Mouse (Mus musculus) heart, embryonic 16.5 days (tissue): ENCODE measurements around the gene Oxnad1. TPM values are rescaled to one million over a fixed set of nuclear protein-coding genes. Genes with fewer than 3 reads are reported as not detected.

ENCODE experiments used
- ATAC-seq: fragments of 200-750 bp; cut with Nextera tagmentation; replicated peaks from 2 replicates; pipeline ENCODE4 v1.8.0; 2017; ENCODE audit warnings: moderate number of reproducible peaks; ENCODE audit not compliant: insufficient read depth, low FRiP score; ENCODE audit errors: extremely low read depth
- H3K27ac ChIP-seq: fragments of 300-500 bp; sonication (generic); 2 replicates; pipeline ENCODE4 v1.5.1; 2014; ENCODE audit warnings: mild to moderate bottlenecking, low read length, control low read depth, moderate library complexity
- H3K27me3 ChIP-seq: fragments of 300-500 bp; sonication (generic); 2 replicates; pipeline ENCODE4 v1.6.1; 2014; ENCODE audit warnings: low read length, mixed read lengths; ENCODE audit not compliant: control insufficient read depth, insufficient read depth
- H3K36me3 ChIP-seq: fragments of 300-500 bp; sonication (generic); 2 replicates; pipeline ENCODE4 v1.6.1; 2014; ENCODE audit not compliant: control insufficient read depth, insufficient read depth
- H3K4me1 ChIP-seq: fragments of 300-500 bp; sonication (generic); 2 replicates; pipeline ENCODE4 v1.6.1; 2014; ENCODE audit warnings: low read length, mixed read lengths; ENCODE audit not compliant: control insufficient read depth, insufficient read depth
- H3K4me2 ChIP-seq: fragments of 300-500 bp; sonication (generic); 2 replicates; pipeline ENCODE4 v1.6.1; 2014; ENCODE audit warnings: low read depth, mild to moderate bottlenecking, control low read depth, low read length
- H3K4me3 ChIP-seq: fragments of 300-500 bp; sonication (generic); 2 replicates; pipeline ENCODE4 v1.5.1; 2014; ENCODE audit warnings: mild to moderate bottlenecking, control low read depth, low read length
- H3K9ac ChIP-seq: fragments of 300-500 bp; sonication (generic); 2 replicates; pipeline ENCODE4 v1.6.1; 2014; ENCODE audit warnings: low read length, control low read depth
- H3K9me3 ChIP-seq: fragments of 300-500 bp; sonication (generic); replicated peaks from 2 replicates; pipeline ENCODE4 v1.6.1; 2016; ENCODE audit warnings: low read length; ENCODE audit not compliant: control insufficient read depth
- WGBS: fragments of 180-500 bp; shearing (Covaris S2); extraction: QIAGEN DNeasy Blood & Tissue Kit; methylation state at CpG from one replicate; pipeline ENCODE4 v1.1.7; 2014; 5-methylcytosine and 5-hydroxymethylcytosine counted together
- polyA plus RNA-seq: library from polyadenylated mRNA; unstranded; fragments of >200 nt; fragmentation: Nextera tagmentation; extraction: Ambion mirVana; gene quantifications from 2 replicates; pipeline ENCODE4 v1.2.1, GENCODE M21; 2015

Oxnad1 gene
- 44.4 and 51.6 TPM in 2 replicates for polyA plus RNA-seq

GRCm38 (mm10) chr14:32084761-32085485 lies at the start of gene Oxnad1:
TSS of gene Oxnad1 (plus strand) at chr14:32085374.
- peak; percentile 91 for ATAC-seq
- H3K36me3 ChIP-seq, result peaks cover 17% of the 10 kb centered on the region
- H3K27me3 ChIP-seq, result no peaks in the 10 kb centered on the region
- H3K4me2 ChIP-seq, result peak within 1 kb of the TSS; percentile 87
- no peaks in the 10 kb centered on the region for H3K9me3 ChIP-seq
- WGBS, result 3% methylated on average over 22 of the region's 22 CpGs
- peak within 1 kb of the TSS; percentile 89 for H3K27ac ChIP-seq
- peaks cover 11% of the 10 kb centered on the region for H3K4me1 ChIP-seq
- peak within 1 kb of the TSS; percentile 80 for H3K9ac ChIP-seq
- H3K4me3 ChIP-seq, result peak within 1 kb of the TSS; percentile 73

GRCm38 (mm10) chr14:32036482-32036881 lies 48.7 kb upstream of the Oxnad1 start:
- Histone ChIP-seq H3K36me3 (no peaks in the 10 kb centered on the region), H3K9ac (no peak overlapping the region), H3K9me3 (peaks cover 3% of the 10 kb centered on the region; the same call in 1 of the 2 replicates), H3K4me2 (no peak overlapping the region), H3K4me3 (no peak overlapping the region), H3K27ac (no peak overlapping the region), H3K27me3 (no peaks in the 10 kb centered on the region), H3K4me1 (no peaks in the 10 kb centered on the region)
- ATAC-seq, result no peak
- WGBS, result 66% methylated on average over 5 of the region's 5 CpGs

- no peak for ATAC-seq
- no peaks in the 10 kb centered on the region for H3K4me1 ChIP-seq
- H3K27me3 ChIP-seq, result no peaks in the 10 kb centered on the region
- 80% methylated on average over 8 of the region's 8 CpGs for WGBS
- H3K9me3 ChIP-seq, result peaks cover 3% of the 10 kb centered on the region; the same call in 1 of the 2 replicates
- no peaks in the 10 kb centered on the region for H3K36me3 ChIP-seq
- no peak overlapping the region for H3K9ac ChIP-seq
- H3K4me2 ChIP-seq, result no peak overlapping the region
- no peak overlapping the region for H3K27ac ChIP-seq
- no peak overlapping the region for H3K4me3 ChIP-seq
Observed at GRCm38 (mm10) chr14:32037661-32038252, 47.4 kb upstream of the Oxnad1 start.

GRCm38 (mm10) chr14:32042108-32042507 lies 43.1 kb upstream of the Oxnad1 start:
- Histone ChIP-seq H3K9ac (no peak overlapping the region), H3K9me3 (peaks cover 3% of the 10 kb centered on the region; the same call in 1 of the 2 replicates), H3K4me3 (no peak overlapping the region), H3K27ac (no peak overlapping the region), H3K4me2 (no peak overlapping the region), H3K27me3 (no peaks in the 10 kb centered on the region), H3K36me3 (no peaks in the 10 kb centered on the region), H3K4me1 (peaks cover 10% of the 10 kb centered on the region)
- 39% methylated on average over 5 of the region's 5 CpGs for WGBS
- ATAC-seq, result no peak

DNA sequence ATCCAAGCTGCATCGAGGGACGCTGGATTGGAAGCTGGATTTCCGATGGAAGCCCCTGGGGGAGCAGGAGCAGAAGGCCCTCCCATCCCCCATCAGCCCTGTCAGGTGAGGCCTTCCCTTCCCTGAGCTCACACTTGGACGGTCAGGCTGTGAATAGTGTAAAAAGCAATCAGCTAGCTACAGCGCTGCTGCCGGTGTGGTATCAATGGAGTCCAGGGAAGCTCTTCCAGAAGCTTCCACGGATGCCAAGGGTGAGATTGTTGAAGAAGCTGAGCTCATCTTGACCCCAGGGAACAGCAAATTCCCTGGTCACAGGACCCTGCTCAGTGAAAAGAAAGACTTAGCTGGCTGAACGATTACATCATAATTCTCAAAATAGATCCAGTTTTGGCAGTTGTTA lies 38.8 kb upstream of the Oxnad1 start:
- Histone ChIP-seq H3K27me3 (no peaks in the 10 kb centered on the region), H3K27ac (peak overlapping the region; percentile 57), H3K9ac (0 out of 2 replicates have a peak overlapping the region, but pooled peaks have one; percentile 17), H3K4me3 (no peak overlapping the region), H3K4me2 (no peak overlapping the region), H3K9me3 (no peaks in the 10 kb centered on the region), H3K36me3 (no peaks in the 10 kb centered on the region), H3K4me1 (peaks cover 10% of the 10 kb centered on the region)
- ATAC-seq, result no peak
- 51% methylated on average over 8 of the region's 8 CpGs for WGBS

- Histone ChIP-seq H3K27ac (no peak overlapping the region), H3K36me3 (no peaks in the 10 kb centered on the region), H3K4me3 (no peak overlapping the region), H3K4me1 (peaks cover 12% of the 10 kb centered on the region), H3K9me3 (no peaks in the 10 kb centered on the region), H3K9ac (no peak overlapping the region), H3K27me3 (no peaks in the 10 kb centered on the region), H3K4me2 (no peak overlapping the region)
- ATAC-seq, result no peak
- WGBS, result 65% methylated on average over 6 of the region's 6 CpGs
Observed at GRCm38 (mm10) chr14:32050171-32050570, 35.0 kb upstream of the Oxnad1 start.

- H3K4me3 ChIP-seq, result no peak overlapping the region
- H3K27ac ChIP-seq, result no peak overlapping the region
- no peaks in the 10 kb centered on the region for H3K27me3 ChIP-seq
Observed at GRCm38 (mm10) chr14:32053895-32054294, 31.3 kb upstream of the Oxnad1 start.

DNA sequence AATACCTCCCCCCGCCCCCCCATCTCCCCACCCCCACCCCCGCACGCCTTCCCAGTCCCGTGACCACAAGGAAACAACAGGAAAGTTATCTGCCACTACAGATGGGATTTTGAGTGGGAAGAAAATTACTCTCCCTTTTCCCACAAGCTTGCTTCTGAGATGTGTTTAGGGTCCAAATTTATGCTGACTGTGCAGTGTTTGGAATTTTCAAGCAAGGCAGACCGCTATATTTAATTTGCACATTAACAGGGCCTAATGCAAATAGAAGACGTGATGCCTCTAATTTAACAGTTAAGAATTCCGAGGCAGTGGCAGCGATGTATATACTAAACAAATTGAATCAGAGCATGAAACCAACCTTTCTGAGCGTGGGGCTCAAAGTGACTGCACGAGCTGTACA lies 30.4 kb upstream of the Oxnad1 start:
- H3K9ac ChIP-seq, result no peak overlapping the region
- H3K27me3 ChIP-seq, result no peaks in the 10 kb centered on the region
- H3K4me3 ChIP-seq, result no peak overlapping the region
- H3K27ac ChIP-seq, result no peak overlapping the region
- H3K9me3 ChIP-seq, result no peaks in the 10 kb centered on the region; the same call in 1 of the 2 replicates
- ATAC-seq, result no peak
- 57% methylated on average over 10 of the region's 10 CpGs for WGBS
- no peaks in the 10 kb centered on the region for H3K36me3 ChIP-seq
- H3K4me1 ChIP-seq, result peaks cover 11% of the 10 kb centered on the region
- no peak overlapping the region for H3K4me2 ChIP-seq

More at GRCm38 (mm10) chr14:32053895-32054294, 31.3 kb upstream of the Oxnad1 start:
- no peak for ATAC-seq
- no peak overlapping the region for H3K4me2 ChIP-seq
- no peak overlapping the region for H3K9ac ChIP-seq
- H3K36me3 ChIP-seq, result no peaks in the 10 kb centered on the region
- WGBS, result 58% methylated on average over 5 of the region's 5 CpGs
- H3K4me1 ChIP-seq, result peaks cover 11% of the 10 kb centered on the region
- H3K9me3 ChIP-seq, result no peaks in the 10 kb centered on the region; the same call in 1 of the 2 replicates

- WGBS, result 21% methylated on average over 8 of the region's 8 CpGs
- Histone ChIP-seq H3K9me3 (no peaks in the 10 kb centered on the region; the same call in 1 of the 2 replicates), H3K4me2 (no peak overlapping the region), H3K36me3 (no peaks in the 10 kb centered on the region), H3K9ac (no peak overlapping the region), H3K4me1 (peaks cover 11% of the 10 kb centered on the region), H3K27ac (peak overlapping the region; percentile 43), H3K4me3 (no peak overlapping the region), H3K27me3 (no peaks in the 10 kb centered on the region)
- ATAC-seq, result 0 out of 2 replicates have a peak, but pooled peaks have one; percentile 32
Observed at GRCm38 (mm10) chr14:32055781-32056180, 29.4 kb upstream of the Oxnad1 start.
